Comparison of ENCODE assay signal across 9 mouse cellular contexts in the genomic region with DNA sequence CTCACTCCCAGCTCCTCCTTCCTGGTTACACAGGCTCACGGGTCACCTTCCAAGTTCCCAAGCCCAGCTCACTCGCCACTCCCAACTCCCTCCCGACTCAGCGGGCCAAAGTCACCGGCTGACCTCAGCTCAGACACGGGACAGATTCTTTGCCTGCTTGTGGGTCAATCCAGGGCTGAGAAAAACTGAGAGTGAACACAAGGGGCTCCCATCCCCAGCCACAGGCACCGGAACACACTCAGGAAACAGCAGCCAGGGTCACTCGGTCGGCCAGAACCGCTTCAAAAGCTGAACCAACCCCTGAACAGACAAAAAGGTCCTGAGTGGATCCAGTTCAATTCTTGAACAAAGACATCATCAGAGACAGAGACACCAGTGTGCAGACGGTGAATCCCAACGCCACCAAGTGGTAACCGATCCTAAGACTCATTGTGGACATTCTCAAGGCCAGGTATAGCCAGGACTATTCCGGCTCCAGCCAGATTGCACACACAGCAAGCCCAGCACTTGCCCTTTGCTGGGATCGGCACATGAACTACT.
A peak's percentile ranks its signal among the peaks of the same experiment; 100 is the strongest.
DNase-seq lines count a peak whose midpoint lies in the region; ATAC-seq and TF ChIP-seq lines count a peak whose summit lies in the region.
"Had no signal": no experiment of that assay in that cellular context is flagged by ENCODE, and none has a peak within 500 bp of the region (broad histone marks: within the 10 kb centered on the region; RNA-seq: fewer than 3 reads in every experiment).

No protein-coding gene starts in this region.

- ATAC-seq in megakaryocyte-erythroid progenitor cell, adult 5-6 weeks (replicated peaks; ENCODE audit: low FRiP score, low TSS enrichment, poor library complexity, severe bottlenecking): no peak

- H3K4me3 ChIP-seq in ES-Bruce4 (ENCODE audit: low read depth, low read length): peak overlapping the region; percentile 6; the same call in 1 of the 2 replicates
- no peak overlapping the region for H3K4me3 ChIP-seq in embryonic facial prominence, embryonic 10.5 days

- H3K27me3 ChIP-seq in ES-Bruce4 (ENCODE audit: control insufficient read depth, insufficient read depth, low read length, poor library complexity, severe bottlenecking): no peaks in the 10 kb centered on the region
- H3K27me3 ChIP-seq in embryonic facial prominence, embryonic 10.5 days (replicated peaks; ENCODE audit: low read depth, poor library complexity, severe bottlenecking): no peaks in the 10 kb centered on the region
- H3K27me3 ChIP-seq: CH12.LX had no signal

- H3K9me3 ChIP-seq in ES-Bruce4 (replicated peaks; ENCODE audit: control insufficient read depth, insufficient read depth, low read length, poor library complexity, severe bottlenecking): no peaks in the 10 kb centered on the region
- no peaks in the 10 kb centered on the region for H3K9me3 ChIP-seq in embryonic facial prominence, embryonic 10.5 days

- H3K27ac ChIP-seq in ES-Bruce4 (ENCODE audit: insufficient read depth, low read length): peak overlapping the region; percentile 73
- H3K27ac ChIP-seq in embryonic facial prominence, embryonic 10.5 days (replicated peaks): peak overlapping the region; percentile 71

- peak; percentile 13 for DNase-seq in gastrocnemius, adult 18-20 months (ENCODE audit: low spot score)
- DNase-seq in gastrocnemius, postnatal 14 days: no peak
- no peak for DNase-seq in embryonic facial prominence, embryonic 10.5 days (ENCODE audit: low spot score)
- peak; percentile 68 for DNase-seq in kidney, adult 18-20 months
- no peak for DNase-seq in ovary, adult 18-20 months (ENCODE audit: low spot score)
- no peak for DNase-seq in thymus, postnatal 25 days

- peaks cover 6% of the 10 kb centered on the region for H3K4me1 ChIP-seq in ES-Bruce4 (ENCODE audit: control insufficient read depth, insufficient read depth, low read length)
- H3K4me1 ChIP-seq in embryonic facial prominence, embryonic 10.5 days: peaks cover 46% of the 10 kb centered on the region

- peak overlapping the region; percentile 23; the same call in 1 of the 2 replicates for H3K9ac ChIP-seq in ES-Bruce4 (ENCODE audit: low read depth, poor library complexity, severe bottlenecking)

- 61% methylated on average over 15 of the region's 15 CpGs for WGBS in embryonic facial prominence, embryonic 10.5 days

- no peak for TF ChIP-seq CTCF in ES-Bruce4 (IDR thresholded peaks at IDR 0.05; ENCODE audit: low read depth, low read length)

- intact Hi-C loops in gastrocnemius, postnatal 14 days (cut with DNase I; ENCODE audit: low total_unique reads): no loop called here

- H3K36me3 ChIP-seq in ES-Bruce4 (ENCODE audit: control insufficient read depth, insufficient read depth, low read length, poor library complexity, severe bottlenecking): no peaks in the 10 kb centered on the region
- no peaks in the 10 kb centered on the region for H3K36me3 ChIP-seq in embryonic facial prominence, embryonic 10.5 days (replicated peaks)

- TF ChIP-seq POLR2A in ES-Bruce4 (IDR thresholded peaks at IDR 0.05; ENCODE audit: insufficient read depth, low read length): no peak

- peak; percentile 38; the same call in 1 of the 2 replicates for TF ChIP-seq EP300 in ES-Bruce4 (IDR thresholded peaks at IDR 0.05; ENCODE audit: insufficient read depth, low read depth, low read length)

Comparison
In these comparisons a context has a peak if more than half of its experiments do, and no peak if none do; other contexts are left out.
1. DNase-seq: peak in gastrocnemius, adult 18-20 months (single experiment) and kidney, adult 18-20 months (single experiment); none in gastrocnemius, postnatal 14 days (single experiment), embryonic facial prominence, embryonic 10.5 days (single experiment), ovary, adult 18-20 months (single experiment) and thymus, postnatal 25 days (single experiment).